Mouse (Mus musculus): Measurements from ENCODE around the gene Exoc3l. TPM values are rescaled to one million over a fixed set of nuclear protein-coding genes. Genes with fewer than 3 reads are reported as not detected.

Gene Exoc3l
- total RNA-seq, 1 experiment from 2014 or later: 4.0 TPM

DNA sequence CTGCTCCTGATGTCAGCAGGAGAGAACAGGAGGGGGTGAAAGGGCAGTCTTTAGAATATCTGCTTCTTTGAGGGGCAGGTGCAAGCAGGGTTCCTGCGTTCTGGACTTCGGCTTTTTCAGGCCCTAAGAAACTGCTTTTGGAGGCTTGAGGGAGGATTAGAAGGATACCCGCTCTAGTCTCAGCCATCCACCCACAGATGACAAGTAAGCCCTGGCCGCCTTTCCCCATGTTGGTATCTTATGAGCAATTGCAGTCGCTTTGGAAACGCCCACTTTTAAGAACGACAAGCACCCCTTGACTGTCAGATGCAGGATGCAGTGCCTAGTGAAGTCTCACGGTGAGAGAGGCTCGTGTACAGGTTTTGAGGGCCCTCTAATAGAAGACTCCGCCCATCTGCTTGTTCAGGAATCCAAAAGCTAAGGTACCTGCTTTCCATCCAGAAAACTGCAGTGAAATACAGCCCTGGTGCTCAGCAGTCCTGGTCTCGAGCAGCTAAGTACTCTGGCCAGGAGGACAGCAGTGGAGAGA is 22.8 kb upstream of the Exoc3l start:
- ATAC-seq (replicated peaks in 1 of 2; ENCODE audit: insufficient read depth in 1 of 2, low FRiP score in 2 of 2, low TSS enrichment in 1 of 2, low read depth in 1 of 2, poor library complexity in 2 of 2, severe bottlenecking in 2 of 2): no peak

DNA sequence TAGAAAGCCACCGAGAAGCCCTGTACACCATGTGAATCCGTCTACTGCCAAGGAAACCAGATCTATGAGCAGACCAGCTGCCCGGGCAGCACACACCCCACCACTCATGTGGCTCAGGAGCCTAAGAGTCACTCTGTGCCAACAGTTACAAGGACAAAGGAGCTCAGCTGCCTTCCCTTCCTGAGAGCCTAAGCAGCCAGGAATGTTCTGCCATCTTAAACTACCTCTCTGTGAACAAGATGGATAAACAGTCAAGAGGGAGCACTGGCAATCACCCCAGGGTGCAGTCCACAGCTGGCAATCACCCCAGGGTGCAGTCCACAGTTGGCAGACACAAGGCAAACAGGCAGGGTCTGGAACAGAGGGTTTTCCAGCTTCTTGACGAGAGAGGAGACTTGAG is 22.0 kb upstream of the Exoc3l start:
- ATAC-seq (replicated peaks in 1 of 2; ENCODE audit: insufficient read depth in 1 of 2, low FRiP score in 2 of 2, low TSS enrichment in 1 of 2, low read depth in 1 of 2, poor library complexity in 2 of 2, severe bottlenecking in 2 of 2): no peak

DNA sequence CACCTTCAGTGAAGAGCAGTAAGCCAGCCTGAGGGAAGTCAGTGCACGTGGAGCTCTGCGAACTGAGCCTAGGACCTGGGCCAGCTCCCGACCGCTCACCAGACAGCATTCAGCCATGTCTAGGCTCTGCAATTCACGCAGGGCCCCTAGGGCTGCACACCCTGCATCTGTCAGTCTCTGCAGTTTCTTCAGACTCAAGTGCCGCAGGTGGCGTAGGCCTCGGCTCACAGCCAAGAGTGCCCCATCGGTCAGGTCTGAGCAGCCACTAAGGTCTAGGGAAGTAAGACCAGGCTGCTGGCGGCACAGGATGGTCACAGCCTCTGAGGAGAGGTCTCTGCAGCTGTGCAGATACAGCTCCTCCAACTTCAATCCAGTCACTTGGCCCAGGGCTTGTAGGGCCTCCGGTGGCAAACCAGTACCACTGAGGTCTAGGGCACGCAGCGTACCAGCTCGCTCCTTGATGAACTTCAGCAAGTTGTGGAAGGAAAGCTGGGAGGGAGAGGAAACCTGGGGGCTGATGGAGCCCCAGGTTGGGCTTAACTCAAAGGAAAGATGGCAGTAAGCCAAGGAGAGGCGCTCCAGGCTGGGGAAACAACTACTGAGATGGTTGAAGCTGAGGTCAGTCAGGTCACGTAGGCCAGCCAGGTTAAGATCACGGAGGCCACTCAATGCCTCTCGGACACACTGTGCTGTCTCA is 19.3 kb upstream of the Exoc3l start:
- ATAC-seq (replicated peaks in 1 of 2; ENCODE audit: insufficient read depth in 1 of 2, low FRiP score in 2 of 2, low TSS enrichment in 1 of 2, low read depth in 1 of 2, poor library complexity in 2 of 2, severe bottlenecking in 2 of 2): no peak

DNA sequence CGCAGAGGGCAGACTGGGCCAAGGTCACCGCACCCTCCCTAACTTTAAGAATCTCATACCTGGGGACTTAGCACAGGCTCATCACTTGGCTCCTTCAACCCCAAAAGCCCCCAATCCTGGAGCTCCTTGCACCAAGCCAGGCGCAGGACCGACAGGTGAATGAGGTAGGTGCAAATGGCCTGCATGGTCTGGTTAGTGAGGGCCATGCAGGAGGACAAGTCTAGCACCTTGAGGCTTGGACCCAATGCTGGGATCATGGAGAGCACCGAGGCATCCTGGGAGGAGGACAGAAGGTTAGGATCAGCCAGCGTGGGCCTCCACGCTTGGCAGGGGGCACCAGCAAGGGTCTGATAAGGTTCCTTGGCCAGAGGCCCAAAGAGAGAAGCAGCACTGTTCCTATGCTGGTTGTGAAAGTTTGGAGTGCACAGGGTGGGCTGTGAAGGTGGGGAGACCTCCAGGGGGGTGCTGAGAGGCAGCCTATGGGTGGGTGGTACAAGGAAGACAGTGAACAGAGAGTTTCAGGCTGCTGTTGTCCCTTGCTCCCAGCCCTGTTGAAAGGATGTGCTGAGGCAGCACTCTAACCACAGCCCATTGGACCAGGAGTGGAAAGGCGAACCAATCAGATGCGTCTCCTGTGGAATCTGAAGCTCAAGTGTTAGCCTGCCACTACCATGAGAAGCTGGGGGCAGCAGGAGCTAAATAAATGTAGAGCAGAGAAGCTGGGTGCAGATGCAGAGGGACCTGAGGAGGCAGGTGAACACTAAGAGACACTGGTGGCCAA is 17.9 kb upstream of the Exoc3l start:
- ATAC-seq (replicated peaks in 1 of 2; ENCODE audit: insufficient read depth in 1 of 2, low FRiP score in 2 of 2, low TSS enrichment in 1 of 2, low read depth in 1 of 2, poor library complexity in 2 of 2, severe bottlenecking in 2 of 2): no peak

DNA sequence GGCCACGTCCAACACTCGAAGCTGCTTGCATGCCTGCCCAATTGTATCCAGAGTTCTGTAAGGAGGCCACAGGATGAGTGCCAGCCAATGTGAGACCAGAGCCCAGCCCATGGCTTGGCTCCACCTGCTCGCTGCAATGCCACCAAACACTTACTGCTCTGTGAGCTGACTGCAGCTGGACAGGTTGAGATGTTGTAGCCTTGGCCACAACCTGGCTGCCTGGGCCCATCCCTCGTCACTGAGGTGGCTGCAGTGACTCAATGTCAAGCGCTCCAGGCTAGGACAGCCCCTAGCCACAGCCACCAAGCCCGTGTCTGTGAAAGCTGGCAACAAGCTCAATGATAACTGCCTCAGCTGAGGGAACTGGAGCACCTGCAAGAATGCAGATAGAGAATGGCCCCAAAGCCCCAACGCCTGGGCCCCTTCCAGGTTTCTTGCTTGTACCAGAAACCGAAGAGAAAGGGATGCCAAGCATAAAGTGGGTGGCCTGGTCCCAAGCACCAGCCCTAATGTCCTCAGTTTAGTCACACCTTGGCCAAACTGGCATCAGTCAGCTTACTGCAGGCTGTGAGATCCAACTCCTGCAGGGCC is 17.1 kb upstream of the Exoc3l start:
- ATAC-seq (replicated peaks in 1 of 2; ENCODE audit: insufficient read depth in 1 of 2, low FRiP score in 2 of 2, low TSS enrichment in 1 of 2, low read depth in 1 of 2, poor library complexity in 2 of 2, severe bottlenecking in 2 of 2): peak in 1 of 2 experiments; percentile 14; a peak in 1 of 4 replicates

DNA sequence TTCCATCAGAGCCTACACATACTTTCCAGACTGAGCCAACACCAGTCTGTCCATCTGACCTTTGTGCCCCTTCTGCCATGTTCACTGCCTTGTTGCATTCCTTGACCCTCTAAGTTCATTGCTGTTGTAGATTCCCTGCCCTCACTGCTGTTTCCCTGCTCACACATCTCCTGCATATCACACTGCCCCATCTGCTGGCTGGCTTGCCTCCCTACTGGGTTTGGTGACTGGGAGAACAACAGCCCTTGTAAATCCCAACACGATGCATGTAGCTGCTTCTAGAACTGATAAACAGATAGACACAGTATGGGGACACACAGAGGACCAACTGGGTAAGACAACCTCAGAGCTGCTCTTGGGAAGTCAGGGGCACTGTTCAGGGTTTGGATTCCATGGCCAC is 15.8 kb upstream of the Exoc3l start:
- ATAC-seq (replicated peaks in 1 of 2; ENCODE audit: insufficient read depth in 1 of 2, low FRiP score in 2 of 2, low TSS enrichment in 1 of 2, low read depth in 1 of 2, poor library complexity in 2 of 2, severe bottlenecking in 2 of 2): peak in 1 of 2 experiments; percentile 16; a peak in 1 of 4 replicates

DNA sequence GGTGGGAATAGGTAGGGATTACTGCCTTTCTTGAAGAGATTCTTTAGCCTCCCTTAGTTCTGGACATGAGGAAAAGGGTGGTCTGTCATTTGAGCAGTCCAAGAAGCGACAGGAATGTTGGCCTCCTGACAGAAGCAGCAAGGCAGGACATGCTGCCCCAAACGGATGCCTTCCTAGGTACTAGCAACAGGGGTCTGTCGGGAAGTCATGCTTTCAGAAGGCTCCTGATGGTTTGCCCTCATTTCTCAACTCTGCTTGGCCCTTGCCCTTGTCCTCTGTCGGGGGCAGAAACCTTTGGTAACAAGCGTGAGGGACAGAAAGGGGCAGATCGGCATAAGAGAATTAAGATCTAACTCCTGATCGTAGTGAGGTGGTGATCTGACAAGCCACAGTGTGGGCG is 14.2 kb upstream of the Exoc3l start:
- no peak for ATAC-seq (replicated peaks in 1 of 2; ENCODE audit: insufficient read depth in 1 of 2, low FRiP score in 2 of 2, low TSS enrichment in 1 of 2, low read depth in 1 of 2, poor library complexity in 2 of 2, severe bottlenecking in 2 of 2)

DNA sequence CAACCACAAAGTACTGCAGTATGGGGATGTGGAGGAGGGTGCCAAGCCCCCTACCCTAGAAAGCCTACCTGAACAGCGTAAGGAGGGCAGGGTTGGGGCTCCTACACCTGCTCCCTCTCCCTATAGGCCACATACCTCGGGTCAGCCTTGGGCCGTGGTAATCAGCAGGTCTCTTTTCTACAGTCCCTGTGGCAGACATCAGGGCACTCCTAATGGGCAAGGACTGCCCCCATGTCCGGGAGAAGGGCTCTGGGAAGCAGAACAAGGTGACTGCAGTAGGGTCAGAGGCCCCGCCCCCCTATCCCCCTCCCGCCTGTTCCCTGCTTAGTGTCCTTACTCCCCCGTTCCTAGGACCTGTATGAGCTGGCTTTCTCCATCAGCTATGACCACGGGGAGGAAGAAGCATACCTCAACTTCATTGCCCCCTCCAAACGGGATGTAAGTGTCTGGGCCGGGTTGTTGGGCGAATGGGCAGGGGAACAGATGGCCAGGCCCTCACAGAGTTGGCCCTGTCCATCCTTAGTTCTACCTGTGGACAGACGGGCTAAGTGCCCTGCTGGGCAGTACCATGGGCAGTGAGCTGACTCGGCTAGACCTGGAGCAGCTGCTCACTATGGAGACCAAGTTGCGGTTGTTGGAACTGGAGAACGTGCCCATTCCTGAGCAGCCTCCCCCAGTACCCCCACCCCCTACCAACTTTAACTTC is 13.4 kb upstream of the Exoc3l start:
- no peak for ATAC-seq (replicated peaks in 1 of 2; ENCODE audit: insufficient read depth in 1 of 2, low FRiP score in 2 of 2, low TSS enrichment in 1 of 2, low read depth in 1 of 2, poor library complexity in 2 of 2, severe bottlenecking in 2 of 2)

DNA sequence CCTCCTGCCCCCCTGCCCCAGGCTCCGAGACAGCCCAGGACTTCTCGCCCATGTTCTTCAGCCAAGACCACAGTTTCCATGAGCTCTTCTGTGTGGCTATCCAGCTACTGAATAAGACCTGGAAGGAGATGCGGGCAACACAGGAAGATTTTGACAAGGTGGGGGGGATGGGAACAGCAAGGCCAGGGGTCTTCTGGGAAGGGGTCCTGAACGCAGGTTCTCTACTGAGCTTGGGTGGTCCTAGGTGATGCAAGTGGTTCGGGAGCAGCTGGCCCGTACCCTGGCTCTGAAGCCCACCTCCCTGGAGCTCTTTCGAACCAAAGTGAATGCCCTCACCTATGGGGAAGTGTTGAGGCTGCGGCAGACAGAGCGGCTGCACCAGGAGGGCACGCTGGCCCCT is 12.5 kb upstream of the Exoc3l start:
- no peak for ATAC-seq (replicated peaks in 1 of 2; ENCODE audit: insufficient read depth in 1 of 2, low FRiP score in 2 of 2, low TSS enrichment in 1 of 2, low read depth in 1 of 2, poor library complexity in 2 of 2, severe bottlenecking in 2 of 2)

DNA sequence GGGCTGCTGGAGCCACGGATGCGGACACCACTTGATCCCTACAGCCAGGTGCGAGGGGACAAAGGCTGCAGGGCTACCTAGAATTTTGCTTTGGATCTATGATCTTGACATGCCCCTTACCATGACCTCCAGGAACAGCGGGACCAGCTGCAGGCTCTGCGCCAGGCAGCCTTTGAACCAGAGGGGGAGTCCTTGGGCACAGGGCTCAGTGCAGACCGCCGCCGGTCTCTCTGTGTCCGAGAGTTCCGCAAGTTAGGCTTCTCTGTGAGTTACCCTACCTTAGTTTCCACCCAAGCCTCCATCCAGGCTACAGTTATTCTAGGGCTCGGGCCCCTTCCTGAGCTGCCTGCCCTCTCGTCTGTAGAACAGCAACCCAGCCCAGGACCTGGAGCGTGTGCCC is 11.8 kb upstream of the Exoc3l start:
- no peak for ATAC-seq (replicated peaks in 1 of 2; ENCODE audit: insufficient read depth in 1 of 2, low FRiP score in 2 of 2, low TSS enrichment in 1 of 2, low read depth in 1 of 2, poor library complexity in 2 of 2, severe bottlenecking in 2 of 2)

DNA sequence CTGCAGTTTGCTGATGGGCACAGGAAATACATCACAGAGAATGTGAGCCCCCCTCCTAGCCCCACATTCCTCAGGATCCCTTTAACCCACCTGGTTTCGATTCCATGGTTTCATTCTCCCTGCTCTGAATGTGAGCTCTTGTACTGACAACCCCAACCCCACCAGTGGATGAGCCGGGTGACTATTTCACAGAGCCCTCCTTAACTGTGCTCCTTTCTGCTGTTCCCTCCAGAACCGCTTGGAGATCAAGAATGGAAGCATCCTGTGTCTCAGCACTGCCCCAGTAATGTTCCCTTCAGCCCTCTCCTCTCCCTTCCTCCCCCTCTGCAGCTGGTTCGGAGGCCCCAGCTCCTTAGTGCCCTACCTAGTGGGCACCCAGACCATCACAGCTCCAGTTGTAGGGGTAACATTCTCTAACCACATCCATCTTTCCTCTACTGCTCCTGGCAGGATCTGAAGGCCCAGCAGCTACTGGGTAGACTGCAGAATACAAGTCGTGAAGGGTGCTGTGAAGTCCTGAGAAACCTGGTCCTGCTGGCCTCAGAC is 10.3 kb upstream of the Exoc3l start:
- ATAC-seq (replicated peaks in 1 of 2; ENCODE audit: insufficient read depth in 1 of 2, low FRiP score in 2 of 2, low TSS enrichment in 1 of 2, low read depth in 1 of 2, poor library complexity in 2 of 2, severe bottlenecking in 2 of 2): no peak

DNA sequence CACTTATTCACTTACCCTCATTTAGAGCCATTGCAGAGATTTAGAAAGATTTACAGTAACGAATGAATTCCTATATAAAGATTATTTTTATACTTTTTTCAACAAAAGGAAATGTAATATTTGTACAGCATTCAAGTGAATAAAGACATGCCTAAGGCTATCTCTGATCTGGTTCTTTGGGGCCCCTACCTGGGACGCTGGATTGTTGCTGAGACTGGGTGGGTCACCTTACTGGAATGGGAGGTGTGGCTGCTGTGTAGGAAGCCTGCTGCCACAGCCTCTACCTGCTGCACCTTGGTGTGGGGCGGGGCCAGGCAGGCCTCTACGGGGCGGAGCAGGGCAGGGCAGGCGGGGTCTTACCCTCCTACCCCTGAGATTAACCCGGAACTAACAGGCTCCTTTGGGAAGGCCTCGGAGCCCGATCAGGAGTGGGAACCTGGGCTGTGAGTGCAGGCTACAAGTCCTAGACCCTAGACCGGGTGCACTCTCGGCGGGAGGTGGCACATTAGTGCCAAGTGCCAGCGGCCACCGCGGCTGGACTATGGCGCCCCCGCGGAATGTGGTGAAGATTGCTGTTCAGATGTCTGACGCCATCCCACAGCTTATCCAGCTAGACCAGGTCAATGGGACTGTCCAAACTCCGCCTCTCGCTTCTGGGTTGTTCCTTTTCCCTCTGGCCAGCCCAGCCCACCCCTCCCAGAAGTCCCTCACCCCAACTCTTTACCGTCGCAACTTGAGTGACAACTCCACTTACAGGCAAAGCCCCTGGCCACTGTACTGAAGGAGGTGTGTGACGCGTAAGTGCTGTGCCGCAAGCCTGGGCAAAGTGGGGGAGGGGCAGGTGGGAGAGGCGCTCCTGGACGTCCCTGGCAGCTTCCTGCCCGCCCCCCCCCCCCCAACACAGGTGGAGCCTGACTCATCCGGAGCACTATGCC is 9.6 kb upstream of the Exoc3l start, which contains the start of gene Elmo3:
Gene Elmo3, plus strand, starts transcription at position 391 of the 935 bp plus-strand sequence.
- peak; percentile 17 to 46; a peak in 3 of 4 replicates for ATAC-seq (replicated peaks in 1 of 2; ENCODE audit: insufficient read depth in 1 of 2, low FRiP score in 2 of 2, low TSS enrichment in 1 of 2, low read depth in 1 of 2, poor library complexity in 2 of 2, severe bottlenecking in 2 of 2)

DNA sequence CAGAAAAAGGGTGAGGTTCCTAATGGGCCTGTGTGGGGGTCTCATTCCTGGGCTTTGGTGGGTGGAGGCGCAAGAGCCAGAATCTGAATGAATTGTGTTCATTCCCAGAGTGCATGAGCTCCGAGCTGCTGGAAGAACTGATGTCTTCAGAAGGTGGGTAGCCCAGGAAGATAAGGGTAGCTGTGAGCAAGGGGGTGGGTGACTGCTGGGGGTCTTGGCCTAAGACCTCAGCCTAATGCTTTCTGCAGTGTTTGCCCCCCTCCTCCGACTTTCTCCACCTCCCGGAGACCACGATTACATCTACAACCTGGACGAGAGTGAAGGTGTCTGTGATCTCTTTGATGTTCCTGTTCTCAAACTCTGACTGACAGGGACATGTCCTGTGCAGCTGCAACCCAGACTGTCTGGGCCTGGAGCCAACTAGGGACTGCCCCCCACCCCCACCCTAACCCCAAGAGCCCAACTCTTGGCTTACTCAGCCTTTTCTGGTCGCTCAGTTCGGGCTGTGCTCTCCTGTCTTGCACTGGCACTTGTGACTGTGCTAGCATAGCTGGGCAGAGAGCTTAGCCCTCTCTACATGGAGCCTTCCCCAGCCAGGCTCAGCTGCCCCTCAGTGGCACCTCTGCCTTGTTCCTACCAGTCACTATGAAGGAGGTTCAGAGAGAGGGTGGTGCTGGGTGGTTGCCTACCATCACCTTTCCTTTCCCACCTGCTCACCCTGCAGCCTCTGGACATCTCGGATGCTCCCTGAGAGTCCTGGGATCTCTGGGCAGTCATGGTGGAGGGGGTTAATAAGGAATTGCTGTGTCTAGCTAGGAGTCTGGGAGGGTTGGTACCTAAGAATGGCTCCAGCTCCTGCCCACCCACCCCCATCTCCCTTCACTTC is 8.7 kb upstream of the Exoc3l start:
- ATAC-seq (replicated peaks in 1 of 2; ENCODE audit: insufficient read depth in 1 of 2, low FRiP score in 2 of 2, low TSS enrichment in 1 of 2, low read depth in 1 of 2, poor library complexity in 2 of 2, severe bottlenecking in 2 of 2): peak in 1 of 2 experiments; percentile 46; a peak in 2 of 4 replicates

DNA sequence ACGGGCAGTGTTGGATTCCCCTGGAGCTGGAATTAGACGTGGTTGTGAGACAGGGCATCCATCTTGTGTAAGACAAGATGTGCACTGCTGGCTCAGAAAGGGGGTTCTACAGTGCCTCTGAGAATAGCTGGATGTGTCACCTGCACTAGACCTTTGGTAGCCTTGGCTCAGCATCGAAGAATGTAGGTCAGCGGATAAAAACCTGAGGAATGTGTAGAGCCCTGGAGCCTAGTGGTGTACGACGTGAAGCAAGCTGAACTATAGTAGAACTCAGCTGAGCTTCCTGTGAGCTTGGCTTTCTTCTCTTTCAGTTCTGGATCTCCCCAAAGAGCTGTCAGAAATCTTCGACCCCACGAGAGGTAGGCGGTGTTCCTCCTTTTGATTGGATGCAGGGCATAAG is 8.0 kb upstream of the Exoc3l start:
- no peak for ATAC-seq (replicated peaks in 1 of 2; ENCODE audit: insufficient read depth in 1 of 2, low FRiP score in 2 of 2, low TSS enrichment in 1 of 2, low read depth in 1 of 2, poor library complexity in 2 of 2, severe bottlenecking in 2 of 2)

DNA sequence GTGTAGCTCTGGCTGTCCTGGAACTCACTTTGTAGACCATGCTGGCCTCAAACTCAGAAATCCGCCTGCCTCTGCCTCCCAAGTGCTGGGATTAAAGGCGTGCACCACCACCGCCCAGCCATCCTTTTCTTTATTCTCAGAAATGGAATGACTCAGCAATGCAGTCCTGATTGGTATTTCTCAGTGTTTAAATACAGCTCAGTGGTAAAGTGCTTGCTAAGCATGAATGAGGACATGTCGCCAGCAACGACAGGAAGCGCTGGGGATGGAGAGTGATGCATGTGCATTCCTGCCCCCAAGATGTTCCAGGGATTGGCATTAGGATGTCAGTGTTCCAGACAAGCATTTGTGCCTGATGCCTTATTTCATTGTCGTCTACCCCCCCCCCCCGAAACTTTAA is 7.5 kb upstream of the Exoc3l start:
- no peak for ATAC-seq (replicated peaks in 1 of 2; ENCODE audit: insufficient read depth in 1 of 2, low FRiP score in 2 of 2, low TSS enrichment in 1 of 2, low read depth in 1 of 2, poor library complexity in 2 of 2, severe bottlenecking in 2 of 2)
